Comparison of ENCODE assay signal across 9 mouse cellular contexts in the genomic region with DNA sequence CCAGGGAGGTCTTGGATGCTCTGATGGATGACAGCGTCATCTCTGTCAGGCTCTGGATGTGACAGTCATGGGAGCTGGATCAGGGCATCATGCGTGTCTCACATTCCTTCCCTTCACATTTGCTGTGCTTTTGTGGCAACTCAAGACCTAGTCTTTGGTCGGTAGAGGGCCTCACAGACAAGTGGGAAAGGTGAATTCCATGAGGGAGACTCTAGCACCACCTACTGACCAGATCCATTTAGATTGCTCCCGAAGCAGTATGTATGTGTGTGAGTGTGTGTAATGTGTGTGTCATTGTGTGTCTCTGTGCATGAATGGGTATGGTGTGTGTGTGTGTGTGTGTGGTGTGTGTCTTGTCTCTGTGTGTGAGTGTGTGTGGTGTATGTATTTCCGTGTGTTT. TPM values are rescaled to one million over a fixed set of nuclear protein-coding genes. Genes with fewer than 3 reads are reported as not detected.
DNase-seq lines count a peak whose midpoint lies in the region; ATAC-seq lines count a peak whose summit lies in the region.
"Had no signal": no experiment of that assay in that cellular context is flagged by ENCODE, and none has a peak within 500 bp of the region (broad histone marks: within the 10 kb centered on the region; RNA-seq: fewer than 3 reads in every experiment).

No protein-coding gene starts in this region.

- H3K27me3 ChIP-seq in kidney, embryonic 14.5 days (ENCODE audit: control insufficient read depth, insufficient read depth, low read length): no peaks in the 10 kb centered on the region
- H3K27me3 ChIP-seq in limb, embryonic 12.5 days: no peaks in the 10 kb centered on the region
- H3K27me3 ChIP-seq: stomach, embryonic 15.5 days had no signal

- ATAC-seq in kidney, embryonic 14.5 days (ENCODE audit: low FRiP score, low TSS enrichment): 0 out of 2 replicates have a peak, but pooled peaks have one; percentile 16
- ATAC-seq in limb, embryonic 12.5 days (ENCODE audit: insufficient number of reproducible peaks, insufficient read depth, low FRiP score, low TSS enrichment, low read depth): peak; percentile 20; the same call in 1 of the 2 replicates

- H3K9ac ChIP-seq in kidney, embryonic 14.5 days (ENCODE audit: low read depth, low read length): no peak overlapping the region
- H3K9ac ChIP-seq in limb, embryonic 12.5 days (replicated peaks): no peak overlapping the region
- H3K9ac ChIP-seq: stomach, embryonic 15.5 days had no signal

- H3K4me1 ChIP-seq in kidney, embryonic 14.5 days (ENCODE audit: control insufficient read depth, insufficient read depth, low read length): no peaks in the 10 kb centered on the region
- H3K4me1 ChIP-seq in limb, embryonic 12.5 days (replicated peaks): no peaks in the 10 kb centered on the region
- H3K4me1 ChIP-seq: stomach, embryonic 15.5 days had no signal

- H3K36me3 ChIP-seq in kidney, embryonic 14.5 days (ENCODE audit: control insufficient read depth, insufficient read depth, low read length): peaks cover 70% of the 10 kb centered on the region
- peaks cover 97% of the 10 kb centered on the region for H3K36me3 ChIP-seq in limb, embryonic 12.5 days

- WGBS in kidney, embryonic 14.5 days: 63% methylated on average over 5 of the region's 5 CpGs
- WGBS in limb, embryonic 12.5 days: 61% methylated on average over 5 of the region's 5 CpGs

- DNase-seq in thymus, postnatal 14 days: peak; percentile 46
- no peak for DNase-seq in thymus, postnatal 36 days
- DNase-seq in cerebellum, adult 11-12 months: peak; percentile 12
- peak; percentile 56 for DNase-seq in frontal cortex, postnatal 14 days (ENCODE audit: low spot score in 2 of 2)
- peak; percentile 47 for DNase-seq in right cerebral cortex, postnatal 4 days
- no peak for DNase-seq in yolk sac, embryonic 10.5 days (ENCODE audit: low spot score)

- no peaks in the 10 kb centered on the region for H3K9me3 ChIP-seq in kidney, embryonic 14.5 days (ENCODE audit: control insufficient read depth, low read length)
- no peaks in the 10 kb centered on the region for H3K9me3 ChIP-seq in limb, embryonic 12.5 days
- H3K9me3 ChIP-seq: stomach, embryonic 15.5 days had no signal

- no peak overlapping the region for H3K4me3 ChIP-seq in kidney, embryonic 14.5 days (ENCODE audit: low read length)
- no peak overlapping the region for H3K4me3 ChIP-seq in limb, embryonic 12.5 days (replicated peaks)
- H3K4me3 ChIP-seq: stomach, embryonic 15.5 days had no signal

- no peak overlapping the region for H3K4me2 ChIP-seq in kidney, embryonic 14.5 days (replicated peaks; ENCODE audit: low read depth, low read length)
- H3K4me2 ChIP-seq in limb, embryonic 12.5 days: no peak overlapping the region
- H3K4me2 ChIP-seq: stomach, embryonic 15.5 days had no signal

- no peak overlapping the region for H3K27ac ChIP-seq in kidney, embryonic 14.5 days (ENCODE audit: low read depth, low read length)
- H3K27ac ChIP-seq in limb, embryonic 12.5 days: 0 out of 2 replicates have a peak overlapping the region, but pooled peaks have one; percentile 37
- H3K27ac ChIP-seq: stomach, embryonic 15.5 days had no signal

RNA-seq across cellular contexts. Expression of a gene that starts 43.5 kb away (rescaled TPM):
- 174 and 188 TPM in 2 replicates for polyA plus RNA-seq in kidney, embryonic 14.5 days (2014; fragmentation: Nextera tagmentation; extraction: Ambion mirVana)
- polyA plus RNA-seq in limb, embryonic 12.5 days (2016; fragmentation: Nextera tagmentation; extraction: Ambion mirVana): 253 and 255 TPM in 2 replicates

Comparison
In these comparisons a context has a peak if more than half of its experiments do, and no peak if none do; other contexts are left out.
1. DNase-seq: peak in thymus, postnatal 14 days (single experiment), cerebellum, adult 11-12 months (single experiment), frontal cortex, postnatal 14 days (2 of 2) and right cerebral cortex, postnatal 4 days (single experiment); none in thymus, postnatal 36 days (0 of 2) and yolk sac, embryonic 10.5 days (single experiment).